Mouse (Mus musculus) embryonic facial prominence, embryonic 11.5 days (tissue): Measurements from ENCODE around the gene Cdca3. TPM values are rescaled to one million over a fixed set of nuclear protein-coding genes. Genes with fewer than 3 reads are reported as not detected.

Source experiments
- ATAC-seq: fragments of 200-750 bp; cut with Nextera tagmentation; replicated peaks from 2 replicates; pipeline ENCODE4 v1.8.0; 2017; ENCODE audit warnings: low read depth; ENCODE audit not compliant: insufficient number of reproducible peaks, low FRiP score, low TSS enrichment
- DNase-seq: peaks from one replicate; pipeline ENCODE4 v3.0.0-alpha.2; 2015; ENCODE audit warnings: low spot score
- H3K27ac ChIP-seq: fragments of 300-500 bp; sonication (generic); replicated peaks from 2 replicates; pipeline ENCODE4 v1.5.1; 2014; ENCODE audit warnings: mild to moderate bottlenecking, low read depth, low read length, control low read depth
- H3K27me3 ChIP-seq: fragments of 300-500 bp; sonication (generic); 2 replicates; pipeline ENCODE4 v1.6.1; 2014; ENCODE audit warnings: mild to moderate bottlenecking, low read length, moderate library complexity, mixed read lengths; ENCODE audit not compliant: control insufficient read depth, insufficient read depth
- H3K36me3 ChIP-seq: fragments of 300-500 bp; sonication (generic); replicated peaks from 2 replicates; pipeline ENCODE4 v1.6.1; 2014; ENCODE audit warnings: low read depth, mild to moderate bottlenecking, low read length, moderate library complexity, mixed read lengths; ENCODE audit not compliant: control insufficient read depth, insufficient read depth
- H3K4me1 ChIP-seq: fragments of 300-500 bp; sonication (generic); 2 replicates; pipeline ENCODE4 v1.6.1; 2014; ENCODE audit warnings: low read length, mixed read lengths; ENCODE audit not compliant: control insufficient read depth, insufficient read depth
- H3K4me2 ChIP-seq: fragments of 300-500 bp; sonication (generic); 2 replicates; pipeline ENCODE4 v1.6.1; 2014; ENCODE audit warnings: low read depth, mild to moderate bottlenecking, control low read depth, low read length, moderate library complexity
- H3K4me3 ChIP-seq: fragments of 300-500 bp; sonication (generic); 2 replicates; pipeline ENCODE4 v1.5.1; 2014; ENCODE audit warnings: low read depth, low read length, control low read depth
- H3K9ac ChIP-seq: fragments of 300-500 bp; sonication (generic); replicated peaks from 2 replicates; pipeline ENCODE4 v1.6.1; 2014; ENCODE audit warnings: mild to moderate bottlenecking, control low read depth, low read length
- H3K9me3 ChIP-seq: fragments of 300-500 bp; sonication (generic); replicated peaks from 2 replicates; pipeline ENCODE4 v1.6.1; 2016; ENCODE audit warnings: mild to moderate bottlenecking, low read length, inconsistent platforms, mixed read lengths; ENCODE audit not compliant: control insufficient read depth
- WGBS: fragments of 180-500 bp; shearing (Covaris S2); extraction: QIAGEN DNeasy Blood & Tissue Kit; methylation state at CpG from one replicate; pipeline ENCODE4 v1.1.7; 2014; 5-methylcytosine and 5-hydroxymethylcytosine counted together
- polyA plus RNA-seq: library from polyadenylated mRNA; unstranded; fragments of >200 nt; fragmentation: Nextera tagmentation; extraction: Ambion mirVana; gene quantifications from 2 replicates; pipeline ENCODE4 v1.2.1, GENCODE M21; 2014

The Cdca3 gene
- polyA plus RNA-seq, 1 experiment from 2014 or later, result 212 TPM

DNA sequence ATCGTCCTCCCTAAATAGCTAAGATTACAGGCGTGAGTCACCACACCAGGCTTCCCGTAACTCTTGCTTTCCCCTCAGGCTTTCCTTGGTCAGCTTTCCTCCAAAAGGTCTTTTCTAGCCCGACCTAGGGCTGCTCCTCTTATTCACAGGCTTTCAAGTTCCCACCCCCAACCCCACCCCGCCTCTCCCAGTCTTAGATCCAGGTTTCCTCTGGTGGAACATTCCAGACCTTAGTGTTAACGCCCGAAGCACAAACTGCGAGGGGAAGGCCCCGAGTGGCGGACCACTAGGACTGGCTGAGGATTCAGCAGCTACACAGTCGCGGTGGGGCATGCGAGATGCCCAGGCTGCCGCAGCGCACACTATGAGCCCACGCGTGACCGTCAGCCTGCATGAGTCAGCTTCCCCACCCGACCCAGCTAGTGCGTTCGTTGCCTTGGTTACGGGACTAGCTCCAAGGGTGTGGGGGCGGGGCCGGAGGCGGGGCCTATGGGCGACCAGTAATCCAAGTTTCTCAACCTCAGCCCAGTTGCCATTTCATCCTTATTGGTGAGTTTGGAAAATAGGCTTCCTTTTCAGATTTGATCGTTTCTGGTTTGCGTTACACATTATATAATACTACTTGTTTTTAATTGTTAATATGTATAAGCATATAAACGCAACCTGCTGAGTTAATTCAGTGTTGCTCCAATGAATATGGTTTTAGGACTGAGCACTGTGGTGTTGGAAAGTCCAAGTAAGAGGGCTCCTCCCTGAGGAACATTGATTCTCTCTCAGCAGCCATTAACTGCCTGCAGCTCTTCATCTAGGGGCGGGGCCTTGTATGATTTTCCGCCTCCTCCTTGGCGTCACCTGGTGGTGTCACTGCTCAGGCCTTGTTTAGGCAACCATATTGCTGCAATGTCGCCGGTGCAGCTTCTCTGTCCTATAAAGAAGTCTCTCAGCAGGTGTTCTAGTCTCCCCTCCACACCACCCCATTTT, 23.7 kb upstream of the Cdca3 start:
- WGBS, result 3% methylated on average over 34 of the region's 34 CpGs
- Histone ChIP-seq H3K9me3 (no peaks in the 10 kb centered on the region), H3K4me1 (no peaks in the 10 kb centered on the region; the same call in 1 of the 2 replicates), H3K27ac (peak overlapping the region; percentile 85), H3K27me3 (no peaks in the 10 kb centered on the region), H3K4me2 (peak overlapping the region; percentile 67), H3K36me3 (no peaks in the 10 kb centered on the region), H3K9ac (peak overlapping the region; percentile 48), H3K4me3 (peak overlapping the region; percentile 38)
- ATAC-seq (peak; percentile 53), DNase-seq (peak; percentile 96)

DNA sequence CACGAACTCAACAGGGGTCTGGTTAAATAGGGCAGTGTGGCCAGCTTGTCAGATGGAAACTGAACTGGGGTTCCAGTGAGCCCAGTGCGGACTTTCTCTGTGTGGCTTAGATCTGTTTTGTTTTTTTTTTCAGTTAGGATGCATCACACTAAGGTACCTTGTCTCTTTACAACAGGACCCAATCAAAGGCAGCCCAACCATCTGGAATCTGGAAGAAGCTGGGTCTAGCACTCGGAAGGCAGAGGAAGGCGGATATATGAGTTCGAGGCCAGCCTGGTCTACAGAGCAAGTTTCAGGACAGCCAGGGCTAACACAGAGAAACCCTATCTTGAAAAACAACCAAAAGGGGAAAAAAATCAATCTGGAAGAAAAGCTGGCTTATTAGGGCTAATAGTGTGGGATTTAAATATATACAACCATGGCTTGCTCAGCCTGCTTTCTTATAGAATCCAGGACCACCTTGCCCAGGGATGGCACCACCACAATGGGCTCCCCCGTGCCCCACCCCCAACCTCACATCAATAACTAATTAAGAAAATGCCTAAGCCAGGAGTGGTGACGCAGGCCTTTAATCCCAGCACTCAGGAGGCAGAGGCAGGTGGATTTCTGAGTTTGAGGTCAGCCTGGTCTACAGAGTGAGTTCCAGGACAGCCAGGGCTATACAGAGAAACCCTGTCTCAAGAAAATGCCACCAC, 22.8 kb upstream of the Cdca3 start:
- ATAC-seq, result no peak
- H3K36me3 ChIP-seq, result peaks cover 2% of the 10 kb centered on the region
- no peak for DNase-seq
- H3K9me3 ChIP-seq, result no peaks in the 10 kb centered on the region
- no peaks in the 10 kb centered on the region; the same call in 1 of the 2 replicates for H3K4me1 ChIP-seq
- no peaks in the 10 kb centered on the region for H3K27me3 ChIP-seq
- no peak overlapping the region; the same call in none of the 2 replicates for H3K4me2 ChIP-seq
- H3K27ac ChIP-seq, result 0 out of 2 replicates have a peak overlapping the region, but pooled peaks have one; percentile 85
- H3K4me3 ChIP-seq, result 0 out of 2 replicates have a peak overlapping the region, but pooled peaks have one; percentile 0
- 69% methylated on average over 7 of the region's 7 CpGs for WGBS
- H3K9ac ChIP-seq, result no peak overlapping the region

- WGBS, result 88% methylated on average over 4 of the region's 4 CpGs
- H3K4me3 ChIP-seq, result no peak overlapping the region
Measured at GRCm38 (mm10) chr6:124807366-124807765, 22.0 kb upstream of the Cdca3 start.

DNA sequence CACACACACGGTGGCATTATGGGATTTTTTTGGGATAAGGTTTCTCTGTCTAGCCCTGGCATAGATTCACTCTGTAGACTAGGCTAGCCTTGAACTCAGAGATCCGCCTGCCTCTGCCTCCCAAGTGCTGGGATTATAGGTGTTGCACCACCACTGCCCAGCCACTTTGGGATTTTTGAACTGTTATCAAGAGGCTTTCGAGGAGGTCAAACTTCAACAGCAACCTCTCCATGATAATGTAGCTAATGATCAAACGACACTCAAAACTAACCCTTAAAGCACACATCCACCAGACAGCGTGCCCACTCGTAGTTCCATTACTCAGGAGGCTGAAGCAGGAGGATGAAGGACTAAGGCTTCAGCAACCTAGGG, 21.4 kb upstream of the Cdca3 start:
- Histone ChIP-seq H3K9me3 (no peaks in the 10 kb centered on the region), H3K4me2 (peak overlapping the region; percentile 93; the same call in 1 of the 2 replicates), H3K27me3 (no peaks in the 10 kb centered on the region), H3K9ac (no peak overlapping the region), H3K36me3 (peaks cover 3% of the 10 kb centered on the region), H3K27ac (no peak overlapping the region), H3K4me3 (no peak overlapping the region), H3K4me1 (no peaks in the 10 kb centered on the region; the same call in 1 of the 2 replicates)
- ATAC-seq, result no peak
- DNase-seq, result no peak
- 84% methylated on average over 6 of the region's 6 CpGs for WGBS

More at GRCm38 (mm10) chr6:124807366-124807765, 22.0 kb upstream of the Cdca3 start:
- Histone ChIP-seq H3K4me1 (no peaks in the 10 kb centered on the region; the same call in 1 of the 2 replicates), H3K27me3 (no peaks in the 10 kb centered on the region), H3K27ac (no peak overlapping the region), H3K9me3 (no peaks in the 10 kb centered on the region), H3K9ac (no peak overlapping the region), H3K4me2 (no peak overlapping the region), H3K36me3 (peaks cover 3% of the 10 kb centered on the region)
- DNase-seq (no peak), ATAC-seq (no peak)

DNA sequence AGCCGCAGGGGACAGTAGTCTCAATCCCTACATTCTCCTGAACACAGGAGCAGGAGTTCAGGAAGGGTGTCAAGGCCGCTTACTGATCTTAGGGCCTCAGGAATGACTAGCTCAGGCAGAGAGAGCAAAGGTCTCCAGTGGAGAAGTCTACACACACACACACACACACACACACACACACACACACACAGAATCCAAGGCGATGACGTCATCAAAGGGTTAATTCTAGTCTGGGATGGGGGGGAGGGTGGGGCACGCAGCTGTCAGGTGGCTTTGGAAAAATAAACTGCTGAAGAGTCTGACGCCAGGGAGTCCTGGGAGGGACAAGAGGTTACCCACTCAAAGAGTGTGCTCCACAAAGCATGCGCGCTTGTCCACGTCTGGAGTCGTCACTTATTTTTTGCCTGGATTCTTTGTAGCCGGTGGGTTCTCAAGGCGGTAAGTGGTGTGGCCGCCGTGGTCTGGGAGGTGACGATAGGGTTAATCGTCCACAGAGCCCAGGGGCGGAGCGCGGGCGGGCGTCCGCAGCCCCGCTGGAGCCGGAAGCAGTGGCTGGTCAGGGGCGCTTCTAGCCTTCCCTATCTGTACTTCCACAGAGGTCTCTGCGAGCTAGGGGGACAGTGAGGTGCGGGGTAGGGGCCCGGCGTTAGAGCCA, 20.9 kb upstream of the Cdca3 start, which contains the start of gene Spsb2:
Gene Spsb2, plus strand, starts transcription at position 304 of the 655 bp plus-strand sequence.
- Histone ChIP-seq H3K4me3 (peak within 1 kb of the TSS; percentile 52), H3K4me1 (no peaks in the 10 kb centered on the region; the same call in 1 of the 2 replicates), H3K9ac (peak within 1 kb of the TSS; percentile 67), H3K9me3 (no peaks in the 10 kb centered on the region), H3K27ac (peak within 1 kb of the TSS; percentile 90), H3K4me2 (peak within 1 kb of the TSS; percentile 93), H3K36me3 (peaks cover 3% of the 10 kb centered on the region), H3K27me3 (no peaks in the 10 kb centered on the region)
- 4% methylated on average over 29 of the region's 29 CpGs for WGBS
- DNase-seq, result peak; percentile 71
- ATAC-seq, result peak; percentile 36

GRCm38 (mm10) chr6:124809052-124809774, 20.1 kb upstream of the Cdca3 start:
- H3K27ac ChIP-seq, result peak overlapping the region; percentile 90
- no peaks in the 10 kb centered on the region for H3K9me3 ChIP-seq
- WGBS, result under 1% methylated on average over 35 of the region's 35 CpGs
- H3K27me3 ChIP-seq, result no peaks in the 10 kb centered on the region
- H3K4me3 ChIP-seq, result peak overlapping the region; percentile 52
- H3K4me2 ChIP-seq, result peak overlapping the region; percentile 93
- H3K4me1 ChIP-seq, result no peaks in the 10 kb centered on the region; the same call in 1 of the 2 replicates
- peaks cover 3% of the 10 kb centered on the region for H3K36me3 ChIP-seq
- ATAC-seq (peak; percentile 4), DNase-seq (peak; percentile 88)
- H3K9ac ChIP-seq, result peak overlapping the region; percentile 67
